Mouse (Mus musculus) liver, embryonic 11.5 days (tissue): ENCODE measurements at regions not wholly inside any gene's neighbourhood (a gene's known extent, or its start where the extent isn't known, plus 50 kb on each side); places are given as distances from the start of the nearest gene placed in this dataset.

ENCODE experiments used
- ATAC-seq: fragments of 200-750 bp; cut with Nextera tagmentation; replicated peaks from 2 replicates; pipeline ENCODE4 v1.8.0; 2017; ENCODE audit warnings: moderate number of reproducible peaks, mild to moderate bottlenecking, moderate TSS enrichment, moderate library complexity; ENCODE audit not compliant: low FRiP score
- DNase-seq: peaks from one replicate; pipeline ENCODE4 v3.0.0-alpha.2; 2017; ENCODE audit warnings: low spot score
- H3K27ac ChIP-seq: fragments of 300-500 bp; sonication (generic); 2 replicates; pipeline ENCODE4 v1.5.1; 2014; ENCODE audit warnings: mild to moderate bottlenecking, low read depth, low read length, control low read depth
- H3K27me3 ChIP-seq: fragments of 300-500 bp; sonication (generic); replicated peaks from 2 replicates; pipeline ENCODE4 v1.6.1; 2014; ENCODE audit warnings: low read length, mixed read lengths; ENCODE audit not compliant: control insufficient read depth, insufficient read depth
- H3K36me3 ChIP-seq: fragments of 300-500 bp; sonication (generic); 2 replicates; pipeline ENCODE4 v1.6.1; 2014; ENCODE audit warnings: mild to moderate bottlenecking, low read length, moderate library complexity, mixed read lengths; ENCODE audit not compliant: control insufficient read depth, insufficient read depth
- H3K4me1 ChIP-seq: fragments of 300-500 bp; sonication (generic); replicated peaks from 2 replicates; pipeline ENCODE4 v1.6.1; 2014; ENCODE audit warnings: low read length, mixed read lengths; ENCODE audit not compliant: control insufficient read depth, insufficient read depth
- H3K4me2 ChIP-seq: fragments of 300-500 bp; sonication (generic); 2 replicates; pipeline ENCODE4 v1.6.1; 2014; ENCODE audit warnings: mild to moderate bottlenecking, control low read depth, moderate library complexity
- H3K4me3 ChIP-seq: fragments of 300-500 bp; sonication (generic); 2 replicates; pipeline ENCODE4 v1.5.1; 2014; ENCODE audit warnings: low read depth, low read length, control low read depth
- H3K9ac ChIP-seq: fragments of 300-500 bp; sonication (generic); 2 replicates; pipeline ENCODE4 v1.6.1; 2014; ENCODE audit warnings: low read depth, low read length, control low read depth
- H3K9me3 ChIP-seq: fragments of 300-500 bp; sonication (generic); 2 replicates; pipeline ENCODE4 v1.6.1; 2016; ENCODE audit warnings: low read length, inconsistent platforms, mixed read lengths; ENCODE audit not compliant: control insufficient read depth
- WGBS: fragments of 180-500 bp; shearing (Covaris S2); extraction: QIAGEN DNeasy Blood & Tissue Kit; methylation state at CpG from one replicate; pipeline ENCODE4 v1.1.7; 2014; 5-methylcytosine and 5-hydroxymethylcytosine counted together

GRCm38 (mm10) chr6:67170674-67170946 lies 67.4 kb upstream of the Serbp1 start:
- no peaks in the 10 kb centered on the region for H3K9me3 ChIP-seq
- 0 out of 2 replicates have a peak overlapping the region, but pooled peaks have one; percentile 1 for H3K4me2 ChIP-seq
- H3K4me1 ChIP-seq = peaks cover 2% of the 10 kb centered on the region; the same call in 1 of the 2 replicates
- DNase-seq (no peak), ATAC-seq (0 out of 2 replicates have a peak, but pooled peaks have one; percentile 39)
- no peaks in the 10 kb centered on the region for H3K36me3 ChIP-seq
- H3K4me3 ChIP-seq = no peak overlapping the region
- WGBS = 83% methylated on average over 5 of the region's 5 CpGs
- no peak overlapping the region for H3K27ac ChIP-seq
- no peak overlapping the region for H3K9ac ChIP-seq
- no peaks in the 10 kb centered on the region for H3K27me3 ChIP-seq

GRCm38 (mm10) chr6:67169873-67170673 lies 67.9 kb upstream of the Serbp1 start:
- H3K9ac ChIP-seq = no peak overlapping the region
- H3K27ac ChIP-seq = no peak overlapping the region
- ATAC-seq = peak; percentile 78
- H3K27me3 ChIP-seq = no peaks in the 10 kb centered on the region
- H3K4me3 ChIP-seq = no peak overlapping the region
- WGBS = 43% methylated on average over 13 of the region's 13 CpGs
- peak overlapping the region; percentile 1; the same call in 1 of the 2 replicates for H3K4me2 ChIP-seq
- peaks cover 2% of the 10 kb centered on the region; the same call in 1 of the 2 replicates for H3K4me1 ChIP-seq
- no peak for DNase-seq
- H3K36me3 ChIP-seq = no peaks in the 10 kb centered on the region
- H3K9me3 ChIP-seq = no peaks in the 10 kb centered on the region

- Histone ChIP-seq H3K4me3 (peak overlapping the region; percentile 33), H3K36me3 (no peaks in the 10 kb centered on the region), H3K27ac (no peak overlapping the region), H3K4me1 (peaks cover 11% of the 10 kb centered on the region), H3K9ac (no peak overlapping the region), H3K4me2 (peak overlapping the region; percentile 50), H3K27me3 (no peaks in the 10 kb centered on the region), H3K9me3 (no peaks in the 10 kb centered on the region)
- ATAC-seq (no peak), DNase-seq (no peak)
- WGBS = 33% methylated on average over 2 of the region's 2 CpGs
These were observed 69.2 kb upstream of the Serbp1 start for GRCm38 (mm10) chr6:67168803-67169202.

- Histone ChIP-seq H3K4me2 (peak overlapping the region; percentile 50), H3K4me1 (peaks cover 14% of the 10 kb centered on the region), H3K36me3 (no peaks in the 10 kb centered on the region), H3K27ac (no peak overlapping the region), H3K9me3 (no peaks in the 10 kb centered on the region), H3K27me3 (no peaks in the 10 kb centered on the region), H3K4me3 (peak overlapping the region; percentile 33), H3K9ac (peak overlapping the region; percentile 27; the same call in 1 of the 2 replicates)
- DNase-seq (peak; percentile 53), ATAC-seq (0 out of 2 replicates have a peak, but pooled peaks have one; percentile 21)
- 18% methylated on average over 11 of the region's 11 CpGs for WGBS
These were observed 69.8 kb upstream of the Serbp1 start for GRCm38 (mm10) chr6:67168031-67168777.

GRCm38 (mm10) chr6:67165091-67165490 lies 72.9 kb upstream of the Serbp1 start:
- WGBS = 88% methylated on average over 6 of the region's 6 CpGs
- Histone ChIP-seq H3K36me3 (no peaks in the 10 kb centered on the region), H3K27me3 (no peaks in the 10 kb centered on the region), H3K9ac (no peak overlapping the region), H3K9me3 (no peaks in the 10 kb centered on the region), H3K4me3 (no peak overlapping the region), H3K27ac (no peak overlapping the region), H3K4me2 (no peak overlapping the region), H3K4me1 (peaks cover 35% of the 10 kb centered on the region)
- DNase-seq (no peak), ATAC-seq (no peak)

GRCm38 (mm10) chr6:67163947-67164346 lies 74.0 kb upstream of the Serbp1 start:
- 58% methylated on average over 2 of the region's 2 CpGs for WGBS
- Histone ChIP-seq H3K4me3 (no peak overlapping the region), H3K27me3 (no peaks in the 10 kb centered on the region), H3K4me2 (no peak overlapping the region), H3K9me3 (no peaks in the 10 kb centered on the region), H3K27ac (no peak overlapping the region), H3K36me3 (no peaks in the 10 kb centered on the region), H3K9ac (no peak overlapping the region), H3K4me1 (peaks cover 46% of the 10 kb centered on the region)
- ATAC-seq (no peak), DNase-seq (no peak)

GRCm38 (mm10) chr6:67162814-67163213 lies 75.2 kb upstream of the Serbp1 start:
- Histone ChIP-seq H3K9me3 (no peaks in the 10 kb centered on the region), H3K36me3 (no peaks in the 10 kb centered on the region), H3K27ac (peak overlapping the region; percentile 85), H3K4me3 (no peak overlapping the region), H3K4me1 (peaks cover 44% of the 10 kb centered on the region), H3K4me2 (peak overlapping the region; percentile 44; the same call in 1 of the 2 replicates), H3K9ac (peak overlapping the region; percentile 8; the same call in 1 of the 2 replicates), H3K27me3 (no peaks in the 10 kb centered on the region)
- no peak for DNase-seq
- no peak for ATAC-seq
- 66% methylated on average over 3 of the region's 3 CpGs for WGBS

- H3K4me2 ChIP-seq = peak overlapping the region; percentile 44
- ATAC-seq = peak; percentile 97
These were observed 76.4 kb upstream of the Serbp1 start for GRCm38 (mm10) chr6:67161610-67162009.

More at GRCm38 (mm10) chr6:67161610-67162009, 76.4 kb upstream of the Serbp1 start:
- no peak for DNase-seq
- Histone ChIP-seq H3K27ac (peak overlapping the region; percentile 85), H3K9me3 (no peaks in the 10 kb centered on the region), H3K27me3 (no peaks in the 10 kb centered on the region), H3K9ac (no peak overlapping the region), H3K4me1 (peaks cover 44% of the 10 kb centered on the region), H3K4me3 (no peak overlapping the region), H3K36me3 (no peaks in the 10 kb centered on the region)
- 33% methylated on average over 7 of the region's 7 CpGs for WGBS
